ENCODE assay signal across 20 mouse cellular contexts in the genomic region with DNA sequence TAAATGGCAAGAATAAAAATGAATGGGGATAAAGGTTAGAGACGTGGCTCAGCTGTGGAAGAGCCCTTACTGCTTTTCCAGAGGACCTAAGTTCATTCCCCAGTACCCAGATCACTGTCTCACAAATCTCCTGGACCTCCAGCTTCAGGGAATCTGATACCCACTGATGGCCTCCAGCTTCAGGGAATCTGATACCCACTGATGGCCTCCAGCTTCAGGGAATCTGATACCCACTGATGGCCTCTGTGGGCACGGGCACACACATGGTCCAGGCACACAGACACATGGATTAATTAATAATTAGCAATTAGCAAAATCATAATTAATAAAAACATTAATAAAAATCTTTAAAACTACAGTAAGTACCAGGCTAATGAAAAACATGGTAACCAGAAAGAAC.
"Had no signal": no experiment of that assay in that cellular context is flagged by ENCODE, and none has a peak within 500 bp of the region (broad histone marks: within the 10 kb centered on the region; RNA-seq: fewer than 3 reads in every experiment).

No protein-coding gene starts in this region.

- H3K27ac ChIP-seq: limb, embryonic 10.5 days; limb, embryonic 13.5 days; liver, embryonic 12.5 days; liver, embryonic 15.5 days; neural tube, embryonic 13.5 days; stomach, postnatal 0 days had no signal

- H3K4me3 ChIP-seq: limb, embryonic 10.5 days; limb, embryonic 13.5 days; liver, embryonic 12.5 days; liver, embryonic 15.5 days; neural tube, embryonic 13.5 days had no signal

- H3K9me3 ChIP-seq: limb, embryonic 10.5 days; liver, embryonic 12.5 days; liver, embryonic 15.5 days; neural tube, embryonic 13.5 days had no signal

- H3K36me3 ChIP-seq: limb, embryonic 10.5 days; liver, embryonic 12.5 days; liver, embryonic 15.5 days had no signal

- DNase-seq: kidney, adult 8-10 months; kidney, postnatal 4 days; liver; lung, adult 2 months; lung, postnatal 14 days; lung, postnatal 4 days; midbrain, embryonic 14.5 days; retina, postnatal 1 day; right cerebral cortex, postnatal 25 days; thymus, adult 2 months; thymus, postnatal 14 days; thymus, postnatal 4 days had no signal

- H3K27me3 ChIP-seq: limb, embryonic 13.5 days; liver, embryonic 12.5 days; liver, embryonic 15.5 days; neural tube, embryonic 13.5 days had no signal

- H3K9ac ChIP-seq: limb, embryonic 13.5 days; liver, embryonic 12.5 days; liver, embryonic 15.5 days; neural tube, embryonic 13.5 days had no signal

- H3K4me2 ChIP-seq: limb, embryonic 13.5 days; liver, embryonic 12.5 days; liver, embryonic 15.5 days; midbrain, embryonic 11.5 days; neural tube, embryonic 13.5 days had no signal

- ATAC-seq: intestine, postnatal 0 days; liver, embryonic 12.5 days had no signal

- H3K4me1 ChIP-seq: limb, embryonic 13.5 days; liver, embryonic 12.5 days; neural tube, embryonic 13.5 days had no signal
